Mouse (Mus musculus): Measurements from ENCODE around the gene Cct7. TPM values are rescaled to one million over a fixed set of nuclear protein-coding genes. Genes with fewer than 3 reads are reported as not detected.
A peak's percentile ranks its signal among the peaks of the same experiment; 100 is the strongest.

The Cct7 gene
- polyA plus RNA-seq, 2 experiments = 247 to 417 TPM

DNA sequence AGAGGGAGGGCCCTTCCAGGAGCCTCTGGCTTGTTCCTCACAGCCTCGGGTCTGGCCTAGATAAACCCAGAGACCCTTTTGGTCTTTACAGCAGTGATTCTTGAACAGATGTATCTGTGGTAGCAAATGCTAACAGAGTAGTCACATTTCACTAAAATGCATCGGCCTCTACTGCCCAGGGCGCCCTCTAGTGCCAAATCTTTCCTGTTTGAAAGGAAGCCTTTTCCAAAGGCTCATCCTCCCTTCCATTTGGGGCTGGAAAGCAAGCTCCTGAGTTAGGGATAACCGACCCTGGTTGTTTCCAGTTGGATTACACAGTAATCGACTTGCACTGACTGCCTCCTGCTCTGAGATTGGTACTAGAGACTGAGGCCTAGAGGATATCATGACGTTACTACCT is 59.2 kb downstream of the Cct7 start:
- H3K4me3 ChIP-seq (replicated peaks; ENCODE audit: low read length) = no peak overlapping the region
- H3K27ac ChIP-seq (replicated peaks; ENCODE audit: low read depth, low read length) = no peak overlapping the region
- peaks cover 62% of the 10 kb centered on the region for H3K27me3 ChIP-seq (ENCODE audit: control insufficient read depth, insufficient read depth, low read length)
- no peak for ATAC-seq (ENCODE audit: low FRiP score, low read depth)
- H3K4me1 ChIP-seq (ENCODE audit: control insufficient read depth, insufficient read depth, low read length) = peaks cover 23% of the 10 kb centered on the region
- 4% methylated on average over 6 of the region's 6 CpGs for WGBS
- peak; percentile 73 for DNase-seq (ENCODE audit: low spot score)
- no peaks in the 10 kb centered on the region for H3K36me3 ChIP-seq (ENCODE audit: control insufficient read depth, insufficient read depth, low read length)
- TF ChIP-seq POLR2A (IDR thresholded peaks at IDR 0.05; ENCODE audit: borderline replicate concordance, extremely low read depth, insufficient read depth, insufficient read length) = no peak
- H3K9me3 ChIP-seq (ENCODE audit: control insufficient read depth, low read length) = no peaks in the 10 kb centered on the region
- H3K9ac ChIP-seq (ENCODE audit: low read depth, low read length, severe bottlenecking) = no peak overlapping the region
- H3K4me2 ChIP-seq (replicated peaks; ENCODE audit: low read depth, low read length, severe bottlenecking) = no peak overlapping the region

- Histone ChIP-seq H3K4me1 (ENCODE audit: control insufficient read depth, insufficient read depth, low read length) (peaks cover 23% of the 10 kb centered on the region), H3K4me2 (replicated peaks; ENCODE audit: low read depth, low read length, severe bottlenecking) (peak overlapping the region; percentile 44), H3K36me3 (ENCODE audit: control insufficient read depth, insufficient read depth, low read length) (no peaks in the 10 kb centered on the region), H3K9me3 (ENCODE audit: control insufficient read depth, low read length) (no peaks in the 10 kb centered on the region), H3K27ac (replicated peaks; ENCODE audit: low read depth, low read length) (no peak overlapping the region), H3K4me3 (replicated peaks; ENCODE audit: low read length) (peak overlapping the region; percentile 38), H3K27me3 (ENCODE audit: control insufficient read depth, insufficient read depth, low read length) (peaks cover 71% of the 10 kb centered on the region), H3K9ac (ENCODE audit: low read depth, low read length, severe bottlenecking) (no peak overlapping the region)
- ATAC-seq (ENCODE audit: low FRiP score, low read depth) = no peak
- peak; percentile 18 for DNase-seq (ENCODE audit: low spot score)
- under 1% methylated on average over 72 of the region's 88 CpGs for WGBS
- TF ChIP-seq POLR2A (IDR thresholded peaks at IDR 0.05; ENCODE audit: borderline replicate concordance, extremely low read depth, insufficient read depth, insufficient read length) = no peak
Observed at GRCm38 (mm10) chr6:85511286-85512055, 60.2 kb downstream of the Cct7 start.

DNA sequence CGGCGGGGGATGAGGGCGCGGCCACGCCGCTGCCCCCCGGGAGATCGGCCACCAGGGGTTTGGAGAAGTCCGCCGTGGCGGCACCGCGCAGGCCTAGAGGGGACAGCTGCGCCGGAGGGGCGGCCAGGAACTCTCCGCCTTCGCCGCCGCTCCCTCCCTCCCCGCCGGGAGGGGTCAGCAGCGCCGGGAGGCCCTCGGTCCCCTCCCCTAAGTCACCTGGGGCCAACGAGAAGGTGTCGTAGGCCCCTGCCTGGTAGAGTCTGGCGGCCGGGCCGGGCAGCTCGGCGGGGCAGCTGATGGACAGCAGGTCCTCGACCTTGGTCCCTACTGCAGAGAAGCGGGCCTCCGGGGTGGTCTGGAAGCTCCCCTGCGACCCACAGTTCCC is 60.7 kb downstream of the Cct7 start:
- no peak for DNase-seq (ENCODE audit: low spot score)
- Histone ChIP-seq H3K27ac (replicated peaks; ENCODE audit: low read depth, low read length) (no peak overlapping the region), H3K9me3 (ENCODE audit: control insufficient read depth, low read length) (no peaks in the 10 kb centered on the region), H3K4me3 (replicated peaks; ENCODE audit: low read length) (peak overlapping the region; percentile 38), H3K4me1 (ENCODE audit: control insufficient read depth, insufficient read depth, low read length) (peaks cover 23% of the 10 kb centered on the region), H3K9ac (ENCODE audit: low read depth, low read length, severe bottlenecking) (no peak overlapping the region), H3K4me2 (replicated peaks; ENCODE audit: low read depth, low read length, severe bottlenecking) (peak overlapping the region; percentile 44), H3K27me3 (ENCODE audit: control insufficient read depth, insufficient read depth, low read length) (peaks cover 69% of the 10 kb centered on the region), H3K36me3 (ENCODE audit: control insufficient read depth, insufficient read depth, low read length) (no peaks in the 10 kb centered on the region)
- WGBS = 1% methylated on average over 17 of the region's 36 CpGs
- no peak for TF ChIP-seq POLR2A (IDR thresholded peaks at IDR 0.05; ENCODE audit: borderline replicate concordance, extremely low read depth, insufficient read depth, insufficient read length)
- no peak for ATAC-seq (ENCODE audit: low FRiP score, low read depth)

DNA sequence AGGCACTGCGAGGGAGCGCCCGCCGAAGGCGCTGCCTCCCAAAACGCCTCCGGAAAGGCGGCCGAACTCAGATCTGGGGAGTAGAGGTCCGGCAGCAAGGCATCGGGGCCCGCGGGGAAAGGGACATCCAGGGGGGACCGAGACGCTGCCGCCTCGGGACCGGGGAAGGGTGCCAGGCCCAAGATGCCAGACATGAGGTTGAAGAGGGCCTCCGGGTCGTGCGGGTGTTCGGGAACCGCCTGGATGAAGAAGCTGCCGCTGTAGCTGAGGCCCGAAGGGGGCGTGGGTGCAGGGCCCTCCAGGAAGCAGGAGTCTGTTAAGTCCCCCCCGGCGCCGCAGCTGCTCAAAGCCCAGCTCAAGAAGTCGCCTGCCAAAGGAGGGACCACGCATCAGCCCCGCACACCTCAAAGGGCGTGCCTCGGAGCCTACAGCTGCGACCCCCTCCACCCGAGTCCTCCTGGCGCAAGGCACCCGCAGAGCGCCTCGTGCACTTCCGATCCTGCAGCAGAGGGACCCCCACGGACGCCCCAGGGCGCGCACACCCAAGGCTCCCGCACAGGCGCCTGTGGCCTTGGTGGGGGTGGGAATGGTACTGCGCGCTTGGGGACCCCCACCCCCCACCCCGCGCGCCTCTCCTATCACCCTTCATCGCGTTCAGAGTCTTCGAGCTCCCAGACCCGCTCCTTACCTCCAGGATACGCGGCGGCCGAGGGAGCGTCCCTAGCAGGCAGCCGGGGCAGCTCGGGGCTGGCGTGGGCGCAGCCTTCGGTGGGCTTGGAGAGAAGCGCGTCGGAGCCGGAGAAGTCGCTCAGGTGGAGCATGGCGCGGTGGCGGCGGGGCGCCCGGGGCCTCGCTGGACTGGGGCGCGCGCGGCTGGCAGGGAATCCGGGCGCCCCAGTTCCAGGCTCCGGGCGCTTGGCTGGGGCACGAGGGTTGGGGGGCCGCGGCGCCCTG is 61.5 kb downstream of the Cct7 start:
- Histone ChIP-seq H3K9me3 (ENCODE audit: control insufficient read depth, low read length) (no peaks in the 10 kb centered on the region), H3K4me1 (ENCODE audit: control insufficient read depth, insufficient read depth, low read length) (peaks cover 23% of the 10 kb centered on the region), H3K27ac (replicated peaks; ENCODE audit: low read depth, low read length) (no peak overlapping the region), H3K27me3 (ENCODE audit: control insufficient read depth, insufficient read depth, low read length) (peaks cover 67% of the 10 kb centered on the region), H3K4me3 (replicated peaks; ENCODE audit: low read length) (peak overlapping the region; percentile 38), H3K36me3 (ENCODE audit: control insufficient read depth, insufficient read depth, low read length) (no peaks in the 10 kb centered on the region), H3K9ac (ENCODE audit: low read depth, low read length, severe bottlenecking) (no peak overlapping the region), H3K4me2 (replicated peaks; ENCODE audit: low read depth, low read length, severe bottlenecking) (peak overlapping the region; percentile 73)
- ATAC-seq (ENCODE audit: low FRiP score, low read depth) (peak; percentile 19; the same call in 1 of the 2 replicates), DNase-seq (ENCODE audit: low spot score) (no peak)
- no peak for TF ChIP-seq POLR2A (IDR thresholded peaks at IDR 0.05; ENCODE audit: borderline replicate concordance, extremely low read depth, insufficient read depth, insufficient read length)
- WGBS = under 1% methylated on average over 47 of the region's 90 CpGs

DNA sequence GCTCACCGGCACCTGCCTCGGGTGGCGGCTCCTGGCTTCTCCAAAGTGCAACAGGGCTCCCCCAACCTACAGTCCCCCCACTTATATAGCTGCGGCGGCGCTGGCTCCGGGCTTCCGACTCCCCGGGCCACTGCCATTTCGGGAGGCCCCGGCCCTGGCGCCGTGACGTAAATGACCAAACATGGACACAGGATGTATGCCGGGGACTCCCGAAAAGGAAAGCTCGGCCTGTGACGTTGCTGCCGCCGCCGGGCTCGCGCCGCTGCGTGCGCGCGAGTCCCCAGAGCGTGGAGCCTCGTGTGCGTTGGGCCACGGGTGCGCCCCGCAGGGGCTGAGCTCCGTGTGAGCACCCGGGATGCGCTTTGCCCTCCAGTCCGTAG is 62.2 kb downstream of the Cct7 start, which contains the start of gene Egr4:
Egr4 (minus strand) TSS at position 59 of the 380 bp plus-strand sequence.
- WGBS = under 1% methylated on average over 27 of the region's 38 CpGs
- TF ChIP-seq POLR2A (IDR thresholded peaks at IDR 0.05; ENCODE audit: borderline replicate concordance, extremely low read depth, insufficient read depth, insufficient read length) = no peak

More for the DNA sequence above, 62.2 kb downstream of the Cct7 start, which contains the start of gene Egr4:
- H3K27me3 ChIP-seq (ENCODE audit: control insufficient read depth, insufficient read depth, low read length) = peaks cover 67% of the 10 kb centered on the region
- peak within 1 kb of the TSS; percentile 73 for H3K4me2 ChIP-seq (replicated peaks; ENCODE audit: low read depth, low read length, severe bottlenecking)
- H3K4me3 ChIP-seq (replicated peaks; ENCODE audit: low read length) = peak within 1 kb of the TSS; percentile 38
- H3K4me1 ChIP-seq (ENCODE audit: control insufficient read depth, insufficient read depth, low read length) = peaks cover 23% of the 10 kb centered on the region
- peak; percentile 41; the same call in 1 of the 2 replicates for ATAC-seq (ENCODE audit: low FRiP score, low read depth)
- no peaks in the 10 kb centered on the region for H3K9me3 ChIP-seq (ENCODE audit: control insufficient read depth, low read length)
- DNase-seq (ENCODE audit: low spot score) = no peak
- no peak within 1 kb of the TSS for H3K9ac ChIP-seq (ENCODE audit: low read depth, low read length, severe bottlenecking)
- H3K27ac ChIP-seq (replicated peaks; ENCODE audit: low read depth, low read length) = no peak within 1 kb of the TSS
- H3K36me3 ChIP-seq (ENCODE audit: control insufficient read depth, insufficient read depth, low read length) = no peaks in the 10 kb centered on the region

All from limb, embryonic 14.5 days (tissue).